8 mouse cellular contexts compared by ENCODE assay signal in genomic region chr7:81072463-81072862, GRCm38 (mm10). TPM values are rescaled to one million over a fixed set of nuclear protein-coding genes. Genes with fewer than 3 reads are reported as not detected.
DNase-seq lines count a peak whose midpoint lies in the region; ATAC-seq and TF ChIP-seq lines count a peak whose summit lies in the region.

No protein-coding gene starts in this region.

- peak; percentile 66 for DNase-seq in ovary, adult 18-20 months (ENCODE audit: low spot score)
- DNase-seq in ovary, postnatal 10 days (ENCODE audit: low spot score): no peak
- peak; percentile 99 for DNase-seq in heart, adult 11 months
- DNase-seq in stomach, postnatal 0 days (ENCODE audit: low spot score): peak; percentile 43
- DNase-seq in thymus, postnatal 36 days: no peak
- no peak for DNase-seq in cerebellum, adult 8-10 months

- TF ChIP-seq CTCF in stomach, postnatal 0 days (IDR thresholded peaks at IDR 0.05; ENCODE audit: low read depth): no peak

- H3K4me2 ChIP-seq in intestine, embryonic 16.5 days (ENCODE audit: low read depth, low read length): no peak overlapping the region
- no peak overlapping the region for H3K4me2 ChIP-seq in stomach, postnatal 0 days (replicated peaks; ENCODE audit: low read depth)
- H3K4me2 ChIP-seq in midbrain, embryonic 13.5 days (replicated peaks): no peak overlapping the region

- no peak overlapping the region for H3K4me3 ChIP-seq in intestine, embryonic 16.5 days (ENCODE audit: low read length)
- H3K4me3 ChIP-seq in stomach, postnatal 0 days (ENCODE audit: low read depth, low read length): no peak overlapping the region
- H3K4me3 ChIP-seq in midbrain, embryonic 13.5 days (replicated peaks): no peak overlapping the region

- peak overlapping the region; percentile 38; the same call in 1 of the 2 replicates for H3K27ac ChIP-seq in intestine, embryonic 16.5 days (ENCODE audit: low read length)
- H3K27ac ChIP-seq in stomach, postnatal 0 days (replicated peaks): no peak overlapping the region
- H3K27ac ChIP-seq in midbrain, embryonic 13.5 days: no peak overlapping the region

- no peaks in the 10 kb centered on the region for H3K27me3 ChIP-seq in intestine, embryonic 16.5 days (replicated peaks; ENCODE audit: control insufficient read depth, insufficient read depth, low read length)
- H3K27me3 ChIP-seq in stomach, postnatal 0 days (ENCODE audit: control insufficient read depth, insufficient read depth, low read length): no peaks in the 10 kb centered on the region
- no peaks in the 10 kb centered on the region for H3K27me3 ChIP-seq in midbrain, embryonic 13.5 days

- no peak for ATAC-seq in intestine, embryonic 16.5 days
- ATAC-seq in stomach, postnatal 0 days (ENCODE audit: low FRiP score, low TSS enrichment): no peak
- ATAC-seq in midbrain, embryonic 13.5 days: no peak

- WGBS in intestine, embryonic 16.5 days: 43% methylated on average over 5 of the region's 5 CpGs
- 26% methylated on average over 5 of the region's 5 CpGs for WGBS in stomach, postnatal 0 days
- 60% methylated on average over 5 of the region's 5 CpGs for WGBS in midbrain, embryonic 13.5 days

- peaks cover 18% of the 10 kb centered on the region for H3K4me1 ChIP-seq in intestine, embryonic 16.5 days (ENCODE audit: control insufficient read depth, insufficient read depth, low read length)
- peaks cover 2% of the 10 kb centered on the region; the same call in 1 of the 2 replicates for H3K4me1 ChIP-seq in stomach, postnatal 0 days (replicated peaks; ENCODE audit: control insufficient read depth, insufficient read depth)
- H3K4me1 ChIP-seq in midbrain, embryonic 13.5 days (replicated peaks): no peaks in the 10 kb centered on the region

- H3K9ac ChIP-seq in intestine, embryonic 16.5 days (ENCODE audit: low read depth, low read length): no peak overlapping the region
- no peak overlapping the region for H3K9ac ChIP-seq in stomach, postnatal 0 days (ENCODE audit: low read length)
- no peak overlapping the region for H3K9ac ChIP-seq in midbrain, embryonic 13.5 days (replicated peaks)

- TF ChIP-seq EP300 in stomach, postnatal 0 days (optimal IDR thresholded peaks at IDR 0.05): no peak

- H3K9me3 ChIP-seq in intestine, embryonic 16.5 days (ENCODE audit: control insufficient read depth, low read length): no peaks in the 10 kb centered on the region
- H3K9me3 ChIP-seq in stomach, postnatal 0 days (ENCODE audit: control insufficient read depth, low read length): no peaks in the 10 kb centered on the region
- no peaks in the 10 kb centered on the region for H3K9me3 ChIP-seq in midbrain, embryonic 13.5 days

- H3K36me3 ChIP-seq in intestine, embryonic 16.5 days (ENCODE audit: control insufficient read depth, insufficient read depth, low read length): no peaks in the 10 kb centered on the region
- H3K36me3 ChIP-seq in stomach, postnatal 0 days (ENCODE audit: control insufficient read depth, insufficient read depth, low read length): no peaks in the 10 kb centered on the region
- no peaks in the 10 kb centered on the region for H3K36me3 ChIP-seq in midbrain, embryonic 13.5 days

RNA-seq across cellular contexts. Expression of gene Alpk3, which starts 15.1 kb away (rescaled TPM):
- 8.4 and 12.5 TPM in 2 replicates for polyA plus RNA-seq in intestine, embryonic 16.5 days (2015; fragmentation: Nextera tagmentation; extraction: Ambion mirVana)
- polyA plus RNA-seq in stomach, postnatal 0 days (2015; fragmentation: Nextera tagmentation; extraction: Ambion mirVana): 0.11 and 0.15 TPM in 2 replicates
- 0.04 and 0.08 TPM in 2 replicates for polyA plus RNA-seq in midbrain, embryonic 13.5 days (2015; fragmentation: Nextera tagmentation; extraction: Ambion mirVana)

RNA-seq across cellular contexts. Expression of gene Slc28a1, which starts 42.1 kb away (rescaled TPM):
- 9.1 and 9.5 TPM in 2 replicates for polyA plus RNA-seq in intestine, embryonic 16.5 days (2015; fragmentation: Nextera tagmentation; extraction: Ambion mirVana)
- polyA plus RNA-seq in stomach, postnatal 0 days (2015; fragmentation: Nextera tagmentation; extraction: Ambion mirVana): not detected in 2 replicates
- polyA plus RNA-seq in midbrain, embryonic 13.5 days (2015; fragmentation: Nextera tagmentation; extraction: Ambion mirVana): not detected in 2 replicates

Comparison
In these comparisons a context has a peak if more than half of its experiments do, and no peak if none do; other contexts are left out.
1. DNase-seq: peak in ovary, adult 18-20 months (single experiment), heart, adult 11 months (single experiment) and stomach, postnatal 0 days (single experiment); none in ovary, postnatal 10 days (single experiment), thymus, postnatal 36 days (0 of 2) and cerebellum, adult 8-10 months (single experiment).